Mouse (Mus musculus): ENCODE data around the gene Eng. TPM values are rescaled to one million over a fixed set of nuclear protein-coding genes. Genes with fewer than 3 reads are reported as not detected.

Gene Eng
- total RNA-seq, 2 experiments from 2014 or later, result 152 to 166 TPM

- intact Hi-C loops (cut with DNase I), result no loop called here
- peak; percentile 89 to 91 for DNase-seq
Observed at GRCm38 (mm10) chr2:32620682-32621516, 25.5 kb upstream of the Eng start.

GRCm38 (mm10) chr2:32621517-32621859 lies 24.9 kb upstream of the Eng start, which contains the start of gene Ak1:
Gene Ak1 (plus strand): TSS chr2:32621758.
- no peak for DNase-seq
- intact Hi-C loops (cut with DNase I), result no loop called here

GRCm38 (mm10) chr2:32624111-32624748 lies 22.2 kb upstream of the Eng start:
- no peak for DNase-seq
- intact Hi-C loops (cut with DNase I), result no loop called here

- DNase-seq, result peak; percentile 87 to 89
- intact Hi-C loops (cut with DNase I), result no loop called here
Observed at GRCm38 (mm10) chr2:32625212-32625872, 21.1 kb upstream of the Eng start.

- intact Hi-C loops (cut with DNase I), result no loop called here
- DNase-seq, result peak; percentile 87
Observed at GRCm38 (mm10) chr2:32625873-32626694, 20.3 kb upstream of the Eng start.

- intact Hi-C loops (cut with DNase I), result no loop called here
- peak in 1 of 2 experiments; percentile 35 for DNase-seq
Observed at GRCm38 (mm10) chr2:32627266-32628043, 18.9 kb upstream of the Eng start.

- intact Hi-C loops (cut with DNase I), result no loop called here
- peak in 1 of 2 experiments; percentile 46 for DNase-seq
Observed at GRCm38 (mm10) chr2:32628044-32628550, 18.3 kb upstream of the Eng start.

GRCm38 (mm10) chr2:32628729-32629128 lies 17.7 kb upstream of the Eng start:
- DNase-seq, result peak; percentile 92 to 94
- intact Hi-C loops (cut with DNase I), result no loop called here

GRCm38 (mm10) chr2:32629276-32629976 lies 17.0 kb upstream of the Eng start:
- intact Hi-C loops (cut with DNase I), result no loop called here
- peak in 1 of 2 experiments; percentile 69 for DNase-seq

- intact Hi-C loops (cut with DNase I), result loop anchor here (5.0 kb wide), 2 partner anchors 37 to 117 kb away; no protein-coding TSS in a partner anchor
- DNase-seq, result no peak
Observed at GRCm38 (mm10) chr2:32630036-32630435, 16.4 kb upstream of the Eng start.

- intact Hi-C loops (cut with DNase I), result loop anchor here (1.0 to 5.0 kb wide), 3 partner anchors 36 to 116 kb away; no protein-coding TSS in a partner anchor
- no peak for DNase-seq
Observed at GRCm38 (mm10) chr2:32631046-32631445, 15.3 kb upstream of the Eng start.

- DNase-seq, result peak; percentile 90 to 93
- intact Hi-C loops (cut with DNase I), result loop anchor here (1.0 to 5.0 kb wide), 4 partner anchors 15 to 115 kb away; partner anchors contain the start of gene Eng
Observed at GRCm38 (mm10) chr2:32631737-32632394, 14.5 kb upstream of the Eng start.

GRCm38 (mm10) chr2:32633660-32634059 lies 12.7 kb upstream of the Eng start:
- intact Hi-C loops (cut with DNase I), result loop anchor here (2.0 to 5.0 kb wide), 3 partner anchors 13 to 114 kb away; partner anchors contain the start of gene Eng
- no peak for DNase-seq

GRCm38 (mm10) chr2:32634277-32635105 lies 11.9 kb upstream of the Eng start:
- intact Hi-C loops (cut with DNase I), result loop anchor here (5.0 kb wide), 2 partner anchors 33 to 113 kb away; no protein-coding TSS in a partner anchor
- DNase-seq, result no peak

GRCm38 (mm10) chr2:32636617-32637016 lies 9.8 kb upstream of the Eng start:
- intact Hi-C loops (cut with DNase I), result no loop called here
- DNase-seq, result no peak

- peak; percentile 78 to 79 for DNase-seq
- intact Hi-C loops (cut with DNase I), result no loop called here
Observed at GRCm38 (mm10) chr2:32637778-32638281, 8.6 kb upstream of the Eng start.

GRCm38 (mm10) chr2:32639632-32640031 lies 6.8 kb upstream of the Eng start:
- no peak for DNase-seq
- intact Hi-C loops (cut with DNase I), result no loop called here
